Mouse (Mus musculus) liver, embryonic 14.5 days (tissue): ENCODE data around the gene Paqr8. TPM values are rescaled to one million over a fixed set of nuclear protein-coding genes. Genes with fewer than 3 reads are reported as not detected.
A peak's percentile ranks its signal among the peaks of the same experiment; 100 is the strongest.

Experiments used
- ATAC-seq: fragments of 200-750 bp; cut with Nextera tagmentation; 2 replicates; pipeline ENCODE4 v1.8.0; 2017; ENCODE audit warnings: moderate number of reproducible peaks, mild to moderate bottlenecking, moderate library complexity; ENCODE audit not compliant: insufficient read depth
- DNase-seq, 3 experiments: peaks; one replicate each; pipeline ENCODE4 v3.0.0-alpha.2; 2012 to 2013; ENCODE audit warnings: low read depth in 3 of 3, low spot score in 3 of 3
- H3K27ac ChIP-seq: fragments of 300-500 bp; sonication (generic); 2 replicates; pipeline ENCODE4 v1.5.1; 2014; ENCODE audit warnings: moderate library complexity, mild to moderate bottlenecking, control low read depth, inconsistent platforms
- H3K27me3 ChIP-seq: fragments of 300-500 bp; sonication (generic); 2 replicates; pipeline ENCODE4 v1.6.1; 2014; ENCODE audit warnings: mild to moderate bottlenecking, low read length, moderate library complexity; ENCODE audit not compliant: control insufficient read depth, insufficient read depth
- H3K36me3 ChIP-seq: fragments of 300-500 bp; sonication (generic); replicated peaks from 2 replicates; pipeline ENCODE4 v1.6.1; 2014; ENCODE audit warnings: low read depth; ENCODE audit not compliant: control insufficient read depth, insufficient read depth
- H3K4me1 ChIP-seq, 2 experiments: fragments of 200-500 bp in 1 of 2; fragments of 300-500 bp in 1 of 2; sonication (generic) in 1 of 2; replicated peaks; 2 replicates each; pipeline ENCODE4 v1.6.1; 2012 to 2014; ENCODE audit warnings: antibody characterized with exemption in 1 of 2, inconsistent platforms in 1 of 2, low read length in 1 of 2; ENCODE audit not compliant: control insufficient read depth in 2 of 2, insufficient read depth in 2 of 2
- H3K4me2 ChIP-seq: fragments of 300-500 bp; sonication (generic); 2 replicates; pipeline ENCODE4 v1.6.1; 2014; ENCODE audit warnings: low read depth, mild to moderate bottlenecking, control low read depth, moderate library complexity
- H3K4me3 ChIP-seq, 2 experiments: fragments of 200-500 bp in 1 of 2; fragments of 300-500 bp in 1 of 2; sonication (generic) in 1 of 2; 2 replicates each; pipeline ENCODE4 v1.5.1; 2012 to 2014; ENCODE audit warnings: low read depth in 2 of 2, low read length in 2 of 2, mild to moderate bottlenecking in 2 of 2, control low read depth in 1 of 2, inconsistent platforms in 1 of 2, moderate library complexity in 1 of 2; ENCODE audit not compliant: insufficient read depth in 1 of 2
- H3K9ac ChIP-seq: fragments of 300-500 bp; sonication (generic); replicated peaks from 2 replicates; pipeline ENCODE4 v1.6.1; 2014; ENCODE audit warnings: mild to moderate bottlenecking, control low read depth, moderate library complexity
- H3K9me3 ChIP-seq: fragments of 300-500 bp; sonication (generic); 2 replicates; pipeline ENCODE4 v1.6.1; 2016; ENCODE audit warnings: low read length, mixed read lengths; ENCODE audit not compliant: control insufficient read depth
- CTCF ChIP-seq: IDR thresholded peaks from 2 replicates; pipeline ENCODE4 v1.5.1; 2016; ENCODE audit warnings: antibody characterized with exemption, low read depth, control low read depth
- EP300 ChIP-seq: IDR thresholded peaks from 2 replicates; pipeline ENCODE4 v1.6.1; 2016; ENCODE audit warnings: antibody characterized with exemption, low read depth
- WGBS: fragments of 180-500 bp; shearing (Covaris S2); extraction: QIAGEN DNeasy Blood & Tissue Kit; methylation state at CpG from one replicate; pipeline ENCODE4 v1.1.7; 2014; ENCODE audit not compliant: insufficient replicate concordance; 5-methylcytosine and 5-hydroxymethylcytosine counted together
- polyA plus RNA-seq, 2 experiments: library from polyadenylated mRNA; depleted of rRNA in 1 of 2; stranded (reverse) in 1 of 2; unstranded in 1 of 2; fragments of >200 nt; fragmentation: Nextera tagmentation in 1 of 2; extraction: Ambion mirVana in 1 of 2; gene quantifications; 2 replicates each; pipeline versions ENCODE4 v1.2.1 to v1.2.3; 2012 to 2014

The Paqr8 gene
- polyA plus RNA-seq (2012; rRNA removed) = 0.12 and 0.16 TPM in 2 replicates
- 0.13 and 0.29 TPM in 2 replicates for polyA plus RNA-seq (2014; fragmentation: Nextera tagmentation; extraction: Ambion mirVana)

- H3K9me3 ChIP-seq = no peaks in the 10 kb centered on the region
- H3K27me3 ChIP-seq = peaks cover 6% of the 10 kb centered on the region
- under 1% methylated on average over 36 of the region's 37 CpGs for WGBS
- H3K4me1 ChIP-seq = peaks cover 0 to 4% of the 10 kb centered on the region in 2 experiments; a peak in 1 of 4 replicates
- TF ChIP-seq EP300 (no peak), CTCF (no peak)
- DNase-seq (peak; percentile 36 to 48 (median 44)), ATAC-seq (peak; percentile 95)
- H3K27ac ChIP-seq = no peak within 1 kb of the TSS
- peak within 1 kb of the TSS; percentile 80 for H3K4me2 ChIP-seq
- H3K9ac ChIP-seq = peak within 1 kb of the TSS; percentile 10
- H3K36me3 ChIP-seq = no peaks in the 10 kb centered on the region
- peak within 1 kb of the TSS; percentile 55 to 63 for H3K4me3 ChIP-seq
Measured at GRCm38 (mm10) chr1:20890404-20890921, at the start of gene Paqr8. TSS of gene Paqr8 (plus strand) at chr1:20890606.

- Histone ChIP-seq H3K9me3 (no peaks in the 10 kb centered on the region), H3K9ac (no peak overlapping the region), H3K4me3 (no peak overlapping the region), H3K4me2 (no peak overlapping the region), H3K27ac (no peak overlapping the region), H3K4me1 (no peaks in the 10 kb centered on the region), H3K36me3 (no peaks in the 10 kb centered on the region), H3K27me3 (no peaks in the 10 kb centered on the region)
- 59% methylated on average over 7 of the region's 7 CpGs for WGBS
- no peak for ATAC-seq
- TF ChIP-seq CTCF = no peak
- no peak for TF ChIP-seq EP300
- DNase-seq = no peak
Measured at GRCm38 (mm10) chr1:20856924-20857902, 33.2 kb upstream of the Paqr8 start.

- Histone ChIP-seq H3K9me3 (no peaks in the 10 kb centered on the region), H3K9ac (no peak overlapping the region), H3K27ac (no peak overlapping the region), H3K4me3 (no peak overlapping the region), H3K4me1 (no peaks in the 10 kb centered on the region), H3K4me2 (no peak overlapping the region), H3K27me3 (no peaks in the 10 kb centered on the region), H3K36me3 (no peaks in the 10 kb centered on the region)
- DNase-seq (no peak), ATAC-seq (no peak)
- 56% methylated on average over 3 of the region's 3 CpGs for WGBS
- TF ChIP-seq EP300 (no peak), CTCF (no peak)
Measured at GRCm38 (mm10) chr1:20860775-20861174, 29.6 kb upstream of the Paqr8 start.

- ATAC-seq (no peak), DNase-seq (no peak)
- Histone ChIP-seq H3K4me3 (no peak overlapping the region), H3K9me3 (no peaks in the 10 kb centered on the region), H3K4me2 (no peak overlapping the region), H3K27ac (no peak overlapping the region), H3K36me3 (no peaks in the 10 kb centered on the region), H3K9ac (no peak overlapping the region), H3K4me1 (no peaks in the 10 kb centered on the region), H3K27me3 (no peaks in the 10 kb centered on the region)
- TF ChIP-seq CTCF (no peak), EP300 (no peak)
- 72% methylated on average over 3 of the region's 3 CpGs for WGBS
Measured at GRCm38 (mm10) chr1:20861865-20862264, 28.5 kb upstream of the Paqr8 start.
